Mouse (Mus musculus) stomach, embryonic 14.5 days (tissue): ENCODE measurements around the gene Rxfp4. TPM values are rescaled to one million over a fixed set of nuclear protein-coding genes. Genes with fewer than 3 reads are reported as not detected.

Source experiments
- ATAC-seq: fragments of 200-750 bp; cut with Nextera tagmentation; 2 replicates; pipeline ENCODE4 v1.8.0; 2017; ENCODE audit warnings: low read depth, moderate TSS enrichment; ENCODE audit not compliant: insufficient number of reproducible peaks, insufficient read depth, low FRiP score
- H3K27ac ChIP-seq: fragments of 300-500 bp; sonication (generic); 2 replicates; pipeline ENCODE4 v1.5.1; 2014; ENCODE audit warnings: mild to moderate bottlenecking, low read length, moderate library complexity, mixed read lengths
- H3K27me3 ChIP-seq: fragments of 300-500 bp; sonication (generic); 2 replicates; pipeline ENCODE4 v1.6.1; 2014; ENCODE audit warnings: low read length, control low read depth, mixed read lengths; ENCODE audit not compliant: control insufficient read depth, insufficient read depth
- H3K36me3 ChIP-seq: fragments of 300-500 bp; sonication (generic); 2 replicates; pipeline ENCODE4 v1.6.1; 2014; ENCODE audit warnings: mild to moderate bottlenecking, control low read depth, low read length, moderate library complexity, mixed read lengths; ENCODE audit not compliant: control insufficient read depth, insufficient read depth
- H3K4me1 ChIP-seq: fragments of 300-500 bp; sonication (generic); 2 replicates; pipeline ENCODE4 v1.6.1; 2014; ENCODE audit warnings: low read length, control low read depth, mixed read lengths; ENCODE audit not compliant: control insufficient read depth, insufficient read depth
- H3K4me2 ChIP-seq: fragments of 300-500 bp; sonication (generic); replicated peaks from 2 replicates; pipeline ENCODE4 v1.6.1; 2014; ENCODE audit warnings: low read depth, low read length, control low read depth
- H3K4me3 ChIP-seq: fragments of 300-500 bp; sonication (generic); 2 replicates; pipeline ENCODE4 v1.5.1; 2014; ENCODE audit warnings: low read depth, low read length, control low read depth
- H3K9ac ChIP-seq: fragments of 300-500 bp; sonication (generic); replicated peaks from 2 replicates; pipeline ENCODE4 v1.6.1; 2014; ENCODE audit warnings: low read depth, mild to moderate bottlenecking, control low read depth, low read length, moderate library complexity, mixed read lengths
- H3K9me3 ChIP-seq: fragments of 300-500 bp; sonication (generic); 2 replicates; pipeline ENCODE4 v1.6.1; 2016; ENCODE audit warnings: low read depth, low read length, control low read depth; ENCODE audit not compliant: control insufficient read depth
- WGBS: fragments of 180-500 bp; shearing (Covaris S2); extraction: QIAGEN DNeasy Blood & Tissue Kit; methylation state at CpG from one replicate; pipeline ENCODE4 v1.1.7; 2014; 5-methylcytosine and 5-hydroxymethylcytosine counted together
- polyA plus RNA-seq: library from polyadenylated mRNA; unstranded; fragments of >200 nt; fragmentation: Nextera tagmentation; extraction: Ambion mirVana; gene quantifications from 2 replicates; pipeline ENCODE4 v1.2.1, GENCODE M21; 2014

The Rxfp4 gene
- polyA plus RNA-seq, 1 experiment from 2014 or later: not detected

- peak overlapping the region; percentile 89 for H3K4me3 ChIP-seq
- peak overlapping the region; percentile 94 for H3K9ac ChIP-seq
- no peaks in the 10 kb centered on the region for H3K27me3 ChIP-seq
- under 1% methylated on average over 45 of the region's 45 CpGs for whole genome bisulfite sequencing
- H3K4me1 ChIP-seq: peaks cover 11% of the 10 kb centered on the region
- peak; percentile 53 for ATAC-seq
- no peaks in the 10 kb centered on the region for H3K9me3 ChIP-seq
- peaks cover 30% of the 10 kb centered on the region for H3K36me3 ChIP-seq
- H3K27ac ChIP-seq: peak overlapping the region; percentile 98
- peak overlapping the region; percentile 83 for H3K4me2 ChIP-seq
Measured at GRCm38 (mm10) chr3:88685958-88686451, 33.1 kb upstream of the Rxfp4 start.

- Histone ChIP-seq H3K27me3 (no peaks in the 10 kb centered on the region), H3K9ac (peak within 1 kb of the TSS; percentile 94), H3K36me3 (peaks cover 23% of the 10 kb centered on the region), H3K9me3 (no peaks in the 10 kb centered on the region), H3K4me2 (peak within 1 kb of the TSS; percentile 83), H3K4me1 (peaks cover 11% of the 10 kb centered on the region), H3K4me3 (peak within 1 kb of the TSS; percentile 89), H3K27ac (peak within 1 kb of the TSS; percentile 98)
- peak; percentile 97 for ATAC-seq
- WGBS: under 1% methylated on average over 47 of the region's 47 CpGs
Measured at GRCm38 (mm10) chr3:88684980-88685941, 32.3 kb upstream of the Rxfp4 start, which contains the start of gene Khdc4. Khdc4 (plus strand) TSS chr3:88685803.

- peak overlapping the region; percentile 36; the same call in 1 of the 2 replicates for H3K9ac ChIP-seq
- H3K27me3 ChIP-seq: no peaks in the 10 kb centered on the region
- peak overlapping the region; percentile 90 for H3K27ac ChIP-seq
- WGBS: 58% methylated on average over 7 of the region's 8 CpGs
- peaks cover 14% of the 10 kb centered on the region for H3K36me3 ChIP-seq
- ATAC-seq: no peak
- H3K4me1 ChIP-seq: peaks cover 11% of the 10 kb centered on the region
- peak overlapping the region; percentile 89 for H3K4me3 ChIP-seq
- no peaks in the 10 kb centered on the region for H3K9me3 ChIP-seq
- peak overlapping the region; percentile 83 for H3K4me2 ChIP-seq
Measured at GRCm38 (mm10) chr3:88684236-88684979, 31.5 kb upstream of the Rxfp4 start.

- Histone ChIP-seq H3K4me2 (no peak overlapping the region), H3K9ac (no peak overlapping the region), H3K27ac (peak overlapping the region; percentile 41; the same call in 1 of the 2 replicates), H3K9me3 (no peaks in the 10 kb centered on the region), H3K36me3 (peaks cover 8% of the 10 kb centered on the region), H3K4me3 (no peak overlapping the region), H3K27me3 (no peaks in the 10 kb centered on the region), H3K4me1 (peaks cover 11% of the 10 kb centered on the region)
- 85% methylated on average over 2 of the region's 2 CpGs for WGBS
- ATAC-seq: no peak
Measured at GRCm38 (mm10) chr3:88683814-88684213, 30.9 kb upstream of the Rxfp4 start.

GRCm38 (mm10) chr3:88677399-88677798, 24.5 kb upstream of the Rxfp4 start:
- no peaks in the 10 kb centered on the region for H3K27me3 ChIP-seq
- no peaks in the 10 kb centered on the region for H3K4me1 ChIP-seq
- peak overlapping the region; percentile 49 for H3K4me2 ChIP-seq
- H3K9me3 ChIP-seq: no peaks in the 10 kb centered on the region
- peak; percentile 65; the same call in 1 of the 2 replicates for ATAC-seq
- peak overlapping the region; percentile 24 for H3K4me3 ChIP-seq
- no peak overlapping the region for H3K27ac ChIP-seq
- no peak overlapping the region for H3K9ac ChIP-seq
- H3K36me3 ChIP-seq: no peaks in the 10 kb centered on the region
- WGBS: 8% methylated on average over 11 of the region's 11 CpGs

GRCm38 (mm10) chr3:88664095-88664494, 11.2 kb upstream of the Rxfp4 start:
- Histone ChIP-seq H3K27ac (no peak overlapping the region), H3K4me2 (no peak overlapping the region), H3K4me1 (no peaks in the 10 kb centered on the region), H3K9me3 (no peaks in the 10 kb centered on the region), H3K36me3 (no peaks in the 10 kb centered on the region), H3K27me3 (no peaks in the 10 kb centered on the region), H3K4me3 (no peak overlapping the region), H3K9ac (no peak overlapping the region)
- ATAC-seq: no peak
- 75% methylated on average over 4 of the region's 4 CpGs for WGBS

GRCm38 (mm10) chr3:88659798-88660197, 6.9 kb upstream of the Rxfp4 start:
- Histone ChIP-seq H3K36me3 (no peaks in the 10 kb centered on the region), H3K4me2 (no peak overlapping the region), H3K27me3 (no peaks in the 10 kb centered on the region), H3K9me3 (no peaks in the 10 kb centered on the region), H3K9ac (no peak overlapping the region), H3K27ac (no peak overlapping the region), H3K4me3 (no peak overlapping the region), H3K4me1 (no peaks in the 10 kb centered on the region)
- WGBS: 36% methylated on average over 6 of the region's 6 CpGs
- ATAC-seq: no peak

GRCm38 (mm10) chr3:88658441-88659127, 5.6 kb upstream of the Rxfp4 start:
- H3K27me3 ChIP-seq: no peaks in the 10 kb centered on the region
- no peak overlapping the region for H3K27ac ChIP-seq
- no peaks in the 10 kb centered on the region for H3K9me3 ChIP-seq
- H3K36me3 ChIP-seq: no peaks in the 10 kb centered on the region
- H3K4me2 ChIP-seq: no peak overlapping the region
- WGBS: 52% methylated on average over 5 of the region's 5 CpGs
- ATAC-seq: no peak
- H3K4me3 ChIP-seq: no peak overlapping the region
- no peak overlapping the region for H3K9ac ChIP-seq
- H3K4me1 ChIP-seq: no peaks in the 10 kb centered on the region
